Mouse (Mus musculus) regulatory T cell (primary cell): ENCODE measurements around the gene Smim1.

Experiments used
- in situ Hi-C: fragments of 300-600 bp; cut with MboI, MseI; formaldehyde crosslinking; loops from one replicate; pipeline ENCODE4 v1.15.1; 2025; ENCODE audit warnings: high pct_unique_total_duplicates

The Smim1 gene

GRCm38 (mm10) chr4:154025641-154026440 is at the start of gene Smim1:
Smim1 (minus strand) TSS chr4:154026230.
- in situ Hi-C loops: no loop called here

DNA sequence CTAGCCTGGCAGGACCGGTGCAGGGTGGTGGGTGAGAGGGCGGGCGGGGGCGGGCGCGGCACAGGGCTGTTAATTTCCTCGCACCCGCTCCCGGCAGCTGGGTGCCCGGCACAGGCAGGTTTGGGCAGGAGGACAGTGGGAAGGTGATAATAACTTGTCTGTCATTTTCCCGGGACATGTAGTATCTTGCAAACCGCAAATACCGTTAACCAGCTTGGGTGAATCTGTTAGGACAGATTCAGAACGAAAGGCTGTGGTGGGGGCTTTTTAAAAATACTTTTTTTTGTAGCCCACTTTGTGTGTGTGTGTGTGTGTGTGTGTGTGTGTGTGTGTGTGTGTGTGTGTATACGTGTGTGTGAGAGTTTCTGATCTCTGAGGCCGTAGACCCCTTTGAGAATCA is 45.9 kb upstream of the Smim1 start:
- in situ Hi-C loops: no loop called here

DNA sequence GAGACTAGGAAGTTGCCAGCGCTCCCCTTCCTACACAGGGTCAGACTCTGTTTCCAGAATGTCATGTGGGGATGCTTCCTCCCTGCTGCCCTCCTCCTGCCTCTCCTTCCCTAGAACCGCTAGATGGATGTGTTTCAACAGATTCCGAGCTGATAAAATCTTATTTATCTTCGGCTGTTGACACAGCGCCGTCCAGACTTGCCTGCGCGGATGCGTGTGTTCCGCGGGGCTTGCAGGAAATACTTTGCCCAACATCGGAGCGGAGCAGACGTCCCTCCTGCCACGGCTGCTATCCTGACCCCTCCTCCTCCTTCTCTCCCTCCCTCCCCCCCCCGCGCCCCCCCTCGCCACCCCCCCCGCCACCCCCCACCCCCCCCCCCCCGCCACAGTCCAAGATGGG is 45.5 kb upstream of the Smim1 start:
- in situ Hi-C loops: no loop called here

DNA sequence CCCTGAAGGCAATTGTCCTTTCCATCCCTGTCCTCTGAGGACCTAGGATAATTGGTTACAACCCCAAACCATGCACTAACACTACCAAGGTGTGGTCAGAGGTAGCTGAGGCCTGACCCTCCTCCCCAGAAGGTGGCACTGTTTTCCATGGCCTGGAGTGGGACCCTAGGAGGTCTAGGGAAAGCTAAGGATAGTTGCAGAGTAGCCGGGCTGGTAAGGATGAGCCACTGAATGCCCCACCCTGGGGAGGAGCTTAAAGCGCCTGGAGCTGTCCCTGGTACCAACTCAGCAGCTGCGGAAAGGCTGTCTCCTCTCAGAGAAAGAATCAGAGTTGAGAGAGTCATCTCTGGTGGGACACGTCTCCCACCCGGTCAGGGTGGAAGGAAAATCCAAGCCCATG is 44.9 kb upstream of the Smim1 start:
- in situ Hi-C loops: no loop called here

DNA sequence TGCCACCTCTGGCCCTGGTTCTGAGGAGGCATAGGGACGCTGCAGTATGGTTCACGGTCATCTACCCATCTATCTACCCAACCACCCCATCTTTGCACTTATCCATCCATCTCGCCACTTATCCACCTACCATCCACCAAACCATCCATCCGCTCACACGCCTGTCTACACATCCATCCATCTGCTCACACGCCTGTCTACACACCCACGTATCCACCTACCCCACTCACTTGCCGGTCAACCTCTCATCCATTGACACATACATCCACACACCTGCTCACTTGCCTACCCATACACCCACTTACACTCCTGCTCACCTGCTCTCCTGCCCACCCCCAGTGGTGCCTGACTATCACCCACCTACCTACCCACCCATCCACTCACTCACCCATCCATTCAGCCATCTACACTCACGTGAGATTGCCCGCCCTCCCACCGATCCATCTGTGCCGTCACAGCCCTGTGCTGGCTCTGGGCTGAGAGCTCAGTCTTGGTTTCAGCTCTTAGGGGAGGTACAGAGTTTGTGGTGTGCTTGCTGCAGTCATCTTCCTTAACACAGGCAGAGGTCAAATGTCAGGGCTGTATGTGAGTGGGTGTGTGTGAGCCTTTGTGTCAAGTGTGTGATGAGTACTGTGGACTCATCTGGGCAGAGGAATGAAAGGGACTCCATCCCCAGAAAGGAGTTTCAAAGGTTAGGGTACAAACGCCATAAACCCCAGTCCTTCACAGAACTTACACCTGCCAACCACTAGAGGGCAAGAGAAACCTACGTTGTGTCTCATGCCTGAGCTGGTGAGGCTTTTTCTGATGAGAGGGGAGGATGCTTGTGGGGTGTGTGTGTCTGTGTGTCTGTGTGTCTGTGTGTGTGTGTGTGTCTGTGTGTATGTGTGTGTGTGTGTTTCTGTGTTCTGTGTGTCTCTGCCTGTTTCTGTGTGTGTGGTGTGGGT is 39.1 kb upstream of the Smim1 start:
- in situ Hi-C loops: loop anchor here (5.0 kb wide), 1 partner anchor 32 kb away; no protein-coding TSS in a partner anchor

DNA sequence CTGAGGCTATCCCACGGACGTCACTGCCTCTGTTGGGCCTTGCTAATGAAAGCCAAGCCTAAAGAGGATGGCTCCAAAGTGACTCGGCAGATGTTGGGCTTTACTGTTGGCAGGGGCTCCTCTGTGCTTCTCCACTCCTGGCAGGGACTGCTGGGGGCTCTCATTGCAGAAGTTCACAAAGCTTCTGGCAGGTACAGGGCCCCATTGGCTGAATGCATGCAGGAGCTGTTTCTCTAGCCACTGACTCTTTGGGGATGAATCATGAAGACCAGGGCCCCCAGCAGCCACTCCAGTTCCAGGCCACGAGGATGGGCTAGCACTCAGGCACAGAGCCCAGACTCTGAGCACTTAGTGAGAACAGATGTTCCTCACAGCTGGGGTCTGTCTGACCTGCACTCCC is 31.7 kb upstream of the Smim1 start:
- in situ Hi-C loops: no loop called here

- in situ Hi-C loops: no loop called here
Measured at GRCm38 (mm10) chr4:154056661-154057060, 30.6 kb upstream of the Smim1 start.

- in situ Hi-C loops: no loop called here
Measured at GRCm38 (mm10) chr4:154056046-154056445, 30.0 kb upstream of the Smim1 start.

DNA sequence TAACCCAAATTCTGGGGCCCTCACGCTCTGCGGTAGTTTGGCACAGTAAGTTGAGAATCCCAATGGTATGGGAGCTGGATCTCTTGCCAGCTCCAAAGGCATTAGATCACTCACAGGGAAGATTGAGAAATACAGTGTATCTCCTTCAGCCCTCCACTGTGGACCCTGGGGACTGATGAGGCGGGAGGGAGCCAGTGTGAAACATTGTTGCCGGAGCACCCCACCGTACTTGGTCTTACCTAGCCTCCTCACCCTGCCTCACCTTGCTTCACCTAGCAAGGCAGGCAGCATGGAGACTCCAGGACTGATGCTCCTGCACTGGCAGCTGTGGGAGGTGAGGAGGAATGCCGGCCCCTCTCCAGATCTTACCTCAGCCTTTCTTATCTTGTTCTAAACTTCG is 29.5 kb upstream of the Smim1 start:
- in situ Hi-C loops: no loop called here

- in situ Hi-C loops: no loop called here
Measured at GRCm38 (mm10) chr4:154053065-154053464, 27.0 kb upstream of the Smim1 start.

DNA sequence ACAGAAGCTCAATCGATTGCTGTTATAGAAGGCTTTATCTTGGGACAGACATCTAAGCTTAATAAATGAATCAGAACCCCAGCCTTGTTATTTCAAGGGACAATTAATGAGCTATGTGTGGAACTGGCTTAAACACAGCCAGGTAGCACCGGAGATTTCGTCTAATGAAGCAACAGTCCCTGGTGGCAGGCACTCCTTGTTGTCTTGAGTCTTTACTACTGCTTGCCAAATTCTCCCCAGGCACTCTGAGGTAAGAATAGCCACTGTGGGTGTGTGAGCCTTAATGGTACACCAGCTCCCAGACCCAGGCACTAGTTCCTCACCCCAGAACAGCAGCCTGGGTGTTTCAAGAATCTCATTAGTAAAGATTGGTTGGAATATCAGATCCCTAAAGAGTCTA is 25.4 kb upstream of the Smim1 start:
- in situ Hi-C loops: no loop called here

- in situ Hi-C loops: no loop called here
Measured at GRCm38 (mm10) chr4:154045837-154046236, 19.8 kb upstream of the Smim1 start.

DNA sequence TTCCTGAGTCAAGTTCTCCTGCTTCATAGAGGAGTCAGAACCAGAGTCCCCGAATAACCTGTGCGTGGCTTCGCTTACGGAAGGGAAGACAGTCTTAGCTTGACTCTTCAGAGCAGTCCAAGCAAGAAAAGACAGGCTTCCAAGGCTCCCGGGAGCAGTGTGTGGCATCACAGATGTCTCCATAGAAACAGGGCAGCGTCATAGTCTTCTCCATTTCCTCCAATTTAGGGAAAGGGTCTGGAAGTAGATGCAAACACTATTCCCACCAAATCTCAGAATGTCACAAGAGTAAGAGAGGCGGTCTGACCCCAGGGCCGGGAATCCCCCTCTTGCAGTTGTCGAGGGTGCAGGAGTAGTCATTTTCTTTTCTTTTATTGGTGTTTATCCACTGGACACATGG is 16.5 kb upstream of the Smim1 start, which contains the start of gene Ccdc27:
Ccdc27 (minus strand) TSS at position 101 of the 400 bp plus-strand sequence.
- in situ Hi-C loops: no loop called here

- in situ Hi-C loops: no loop called here
Measured at GRCm38 (mm10) chr4:154037123-154037522, 11.1 kb upstream of the Smim1 start.

- in situ Hi-C loops: no loop called here
Measured at GRCm38 (mm10) chr4:154028646-154029045, 2.6 kb upstream of the Smim1 start.

- in situ Hi-C loops: no loop called here
Measured at GRCm38 (mm10) chr4:154028066-154028465, 2.0 kb upstream of the Smim1 start.

- in situ Hi-C loops: no loop called here
Measured at GRCm38 (mm10) chr4:154026441-154026761, 371 bp upstream of the Smim1 start.

- in situ Hi-C loops: no loop called here
Measured at GRCm38 (mm10) chr4:154024729-154025521, 1.1 kb downstream of the Smim1 start.

- in situ Hi-C loops: no loop called here
Measured at GRCm38 (mm10) chr4:154023754-154024601, 2.1 kb downstream of the Smim1 start.

- in situ Hi-C loops: no loop called here
Measured at GRCm38 (mm10) chr4:154022844-154023243, 3.2 kb downstream of the Smim1 start.

- in situ Hi-C loops: no loop called here
Measured at GRCm38 (mm10) chr4:154022407-154022806, 3.6 kb downstream of the Smim1 start.
